Mouse (Mus musculus) hematopoietic multipotent progenitor cell, adult 10-12 weeks (in vitro differentiated cells): ENCODE measurements around the gene Orc4. TPM values are rescaled to one million over a fixed set of nuclear protein-coding genes. Genes with fewer than 3 reads are reported as not detected.

Experiments used
- polyA plus RNA-seq: library from polyadenylated mRNA; stranded (reverse); fragments of >175 nt; gene quantifications from 2 replicates; pipeline ENCODE4 v1.2.3, GENCODE M21; 2012; ENCODE audit warnings: low replicate concordance

Gene Orc4
- polyA plus RNA-seq = 3.8 and 24.1 TPM in 2 replicates

GRCm38 (mm10) chr2:48950252-48950315, at the start of gene Orc4:
Orc4 (minus strand) TSS chr2:48950277.

GRCm38 (mm10) chr2:48948841-48949584, 1.1 kb downstream of the Orc4 start, which contains the start of gene Mbd5:
Mbd5 (plus strand) TSS chr2:48949508.

Other genes starting within 250 kb of the Orc4 start
- gene Acvr2a, start 136.2 kb downstream of the Orc4 start, polyA plus RNA-seq = 0.40 and 0.71 TPM in 2 replicates
- 0.96 and 2.5 TPM in 2 replicates for gene Mbd5, start 769 bp downstream of the Orc4 start, polyA plus RNA-seq